Mouse (Mus musculus) heart, embryonic 11.5 days (tissue): ENCODE data around the gene Mcrs1. TPM values are rescaled to one million over a fixed set of nuclear protein-coding genes. Genes with fewer than 3 reads are reported as not detected.
"Not testable (repeated sequence)": the region's sequence is repeated elsewhere in the genome, so short reads cannot be mapped to it uniquely, and the experiment has no call there.

Source experiments
- ATAC-seq: fragments of 200-750 bp; cut with Nextera tagmentation; replicated peaks from 2 replicates; pipeline ENCODE4 v1.8.0; 2017; ENCODE audit warnings: moderate library complexity; ENCODE audit not compliant: insufficient number of reproducible peaks, low FRiP score, low TSS enrichment
- H3K27ac ChIP-seq: fragments of 300-500 bp; sonication (generic); 2 replicates; pipeline ENCODE4 v1.5.1; 2014; ENCODE audit warnings: mild to moderate bottlenecking, low read depth, low read length
- H3K27me3 ChIP-seq: fragments of 300-500 bp; sonication (generic); 2 replicates; pipeline ENCODE4 v1.6.1; 2014; ENCODE audit warnings: mild to moderate bottlenecking, low read length, mixed read lengths; ENCODE audit not compliant: control insufficient read depth, insufficient read depth
- H3K36me3 ChIP-seq: fragments of 300-500 bp; sonication (generic); 2 replicates; pipeline ENCODE4 v1.6.1; 2014; ENCODE audit warnings: mild to moderate bottlenecking, low read length, moderate library complexity, mixed read lengths; ENCODE audit not compliant: control insufficient read depth, insufficient read depth
- H3K4me1 ChIP-seq: fragments of 300-500 bp; sonication (generic); 2 replicates; pipeline ENCODE4 v1.6.1; 2014; ENCODE audit warnings: low read length; ENCODE audit not compliant: control insufficient read depth, insufficient read depth
- H3K4me2 ChIP-seq: fragments of 300-500 bp; sonication (generic); 2 replicates; pipeline ENCODE4 v1.6.1; 2014; ENCODE audit warnings: mild to moderate bottlenecking, moderate library complexity
- H3K4me3 ChIP-seq: fragments of 300-500 bp; sonication (generic); 2 replicates; pipeline ENCODE4 v1.5.1; 2014; ENCODE audit warnings: low read depth, low read length
- H3K9ac ChIP-seq: fragments of 300-500 bp; sonication (generic); 2 replicates; pipeline ENCODE4 v1.6.1; 2014; ENCODE audit warnings: mild to moderate bottlenecking, low read depth, low read length, moderate library complexity
- H3K9me3 ChIP-seq: fragments of 300-500 bp; sonication (generic); replicated peaks from 2 replicates; pipeline ENCODE4 v1.6.1; 2016; ENCODE audit warnings: low read length; ENCODE audit not compliant: control insufficient read depth
- WGBS: fragments of 180-500 bp; shearing (Covaris S2); extraction: QIAGEN DNeasy Blood & Tissue Kit; methylation state at CpG from one replicate; pipeline ENCODE4 v1.1.7; 2014; ENCODE audit not compliant: insufficient replicate concordance; 5-methylcytosine and 5-hydroxymethylcytosine counted together
- polyA plus RNA-seq: library from polyadenylated mRNA; unstranded; fragments of >200 nt; fragmentation: Nextera tagmentation; extraction: Ambion mirVana; gene quantifications from 2 replicates; pipeline ENCODE4 v1.2.1, GENCODE M21; 2014

The Mcrs1 gene
- polyA plus RNA-seq, 1 experiment from 2014 or later = 154 TPM

DNA sequence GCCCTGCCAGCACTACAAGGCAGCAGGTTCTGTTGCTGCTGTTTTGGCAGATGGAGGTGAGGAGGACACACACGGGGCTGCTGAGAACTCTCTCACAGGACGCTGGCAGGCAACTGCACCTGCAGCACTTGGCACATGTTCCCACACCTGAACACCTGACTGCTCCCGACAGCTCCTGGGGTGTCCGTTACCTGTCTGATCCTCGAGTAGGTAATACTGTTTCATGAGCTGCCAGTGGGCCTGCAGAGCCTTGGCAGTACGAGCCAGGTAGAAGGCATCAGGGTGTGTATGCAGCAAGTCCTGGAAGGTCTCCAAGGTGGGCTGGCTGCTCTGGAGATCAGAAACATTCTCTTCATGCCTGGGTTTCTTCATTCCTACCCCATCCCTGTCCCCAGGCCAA lies 5.0 kb downstream of the Mcrs1 start:
- H3K36me3 ChIP-seq = peaks cover 23% of the 10 kb centered on the region
- H3K9ac ChIP-seq = not testable (repeated sequence)

DNA sequence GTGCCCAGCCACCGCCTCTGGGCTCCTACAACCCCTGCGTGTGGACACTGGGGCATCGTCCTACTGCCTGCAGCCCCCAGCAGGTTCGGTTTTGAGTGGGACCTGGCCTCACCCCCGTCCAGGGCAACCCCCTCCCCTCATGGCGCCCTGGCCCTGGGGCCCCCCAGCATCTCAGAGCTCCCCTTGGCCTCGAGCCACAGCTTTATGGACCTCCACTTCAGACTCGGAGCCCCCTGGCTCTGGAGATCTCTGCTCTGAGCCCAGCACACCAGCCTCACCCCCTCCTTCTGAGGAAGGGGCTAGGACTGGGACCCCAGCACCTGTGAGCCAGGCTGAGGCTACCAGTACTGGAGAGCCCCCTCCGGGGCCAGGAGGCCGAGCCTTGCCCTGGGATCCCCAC lies 9.7 kb downstream of the Mcrs1 start:
- Histone ChIP-seq H3K4me2 (no peak overlapping the region), H3K27me3 (no peaks in the 10 kb centered on the region), H3K9ac (no peak overlapping the region), H3K9me3 (no peaks in the 10 kb centered on the region), H3K36me3 (peaks cover 19% of the 10 kb centered on the region), H3K4me1 (no peaks in the 10 kb centered on the region; the same call in 1 of the 2 replicates), H3K27ac (no peak overlapping the region), H3K4me3 (no peak overlapping the region)
- ATAC-seq = no peak; the same call in 1 of the 2 replicates
- WGBS = 92% methylated on average over 10 of the region's 10 CpGs

More for the DNA sequence above, 5.0 kb downstream of the Mcrs1 start:
- H3K27me3 ChIP-seq, H3K4me2 ChIP-seq, H3K4me3 ChIP-seq, H3K9me3 ChIP-seq, H3K27ac ChIP-seq, ATAC-seq: not testable (repeated sequence)
- WGBS = 89% methylated on average over 6 of the region's 6 CpGs
- peaks cover 29% of the 10 kb centered on the region for H3K4me1 ChIP-seq

DNA sequence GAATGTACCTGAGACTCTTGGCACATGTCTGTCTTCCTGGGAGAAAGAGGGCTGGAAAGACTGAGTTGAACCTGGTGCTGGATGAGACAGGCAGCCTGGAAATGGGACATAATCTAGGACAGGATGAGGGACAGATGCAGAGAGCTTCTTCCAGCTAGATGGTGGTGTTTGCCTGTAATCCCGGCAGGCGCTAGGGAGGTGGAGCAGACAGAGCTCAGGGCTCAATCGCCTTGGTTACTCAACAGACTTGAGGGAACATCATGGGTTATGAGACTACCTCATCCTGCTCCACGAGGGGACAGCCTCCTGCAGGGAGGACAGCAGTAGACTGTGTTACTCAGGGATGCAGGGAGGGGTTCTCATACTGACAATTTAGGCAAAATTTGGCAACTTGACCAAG lies 10.5 kb downstream of the Mcrs1 start:
- Histone ChIP-seq H3K4me1 (no peaks in the 10 kb centered on the region; the same call in 1 of the 2 replicates), H3K4me3 (no peak overlapping the region), H3K27ac (no peak overlapping the region), H3K9ac (no peak overlapping the region), H3K9me3 (no peaks in the 10 kb centered on the region), H3K27me3 (no peaks in the 10 kb centered on the region), H3K4me2 (no peak overlapping the region), H3K36me3 (peaks cover 19% of the 10 kb centered on the region)
- 66% methylated on average over 4 of the region's 4 CpGs for WGBS
- no peak for ATAC-seq

DNA sequence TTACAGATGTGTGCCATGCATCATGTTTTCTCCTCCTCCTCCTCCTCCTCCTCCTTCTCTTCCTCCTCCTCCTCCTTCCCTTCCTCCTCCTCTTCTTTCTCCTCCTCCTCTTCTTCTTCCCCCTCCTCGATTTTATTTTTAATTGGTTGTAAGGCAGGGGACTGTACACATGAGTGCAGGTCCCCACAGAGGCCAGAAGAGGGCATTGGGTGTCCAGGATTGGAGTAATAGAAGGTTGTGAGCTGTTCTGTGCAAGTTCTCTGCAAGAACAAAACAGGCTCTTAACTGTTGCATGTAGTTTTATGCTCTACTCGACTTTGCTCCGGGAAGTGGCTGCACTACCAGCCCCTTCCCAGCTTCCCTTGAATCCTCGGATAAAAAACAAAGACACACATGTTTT lies 11.6 kb downstream of the Mcrs1 start:
- Histone ChIP-seq H3K27me3 (no peaks in the 10 kb centered on the region), H3K36me3 (peaks cover 16% of the 10 kb centered on the region), H3K4me3 (no peak overlapping the region), H3K9ac (no peak overlapping the region), H3K27ac (no peak overlapping the region), H3K4me1 (no peaks in the 10 kb centered on the region; the same call in 1 of the 2 replicates), H3K9me3 (no peaks in the 10 kb centered on the region), H3K4me2 (no peak overlapping the region)
- no peak for ATAC-seq
- 68% methylated on average over 4 of the region's 4 CpGs for WGBS

DNA sequence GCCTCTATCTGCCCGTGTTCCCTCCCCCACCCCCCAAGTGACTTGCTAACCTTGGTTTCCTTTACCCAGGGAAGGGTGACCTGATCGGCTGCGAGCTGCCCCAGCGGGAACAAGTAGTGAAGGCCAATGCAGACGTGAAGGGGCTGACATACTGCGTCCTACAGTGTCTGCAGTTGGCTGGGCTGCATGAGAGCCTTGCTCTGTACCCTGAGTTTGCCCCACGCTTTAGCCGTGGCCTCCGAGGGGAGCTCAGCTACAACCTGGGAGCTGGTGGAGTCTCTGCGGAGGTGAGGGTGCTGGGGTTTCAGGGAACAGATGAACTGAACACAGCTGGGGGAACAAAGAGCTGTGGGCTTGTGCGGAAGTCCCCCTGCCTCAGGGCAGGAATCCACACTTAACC lies 13.8 kb downstream of the Mcrs1 start:
- Histone ChIP-seq H3K27me3 (peaks cover 8% of the 10 kb centered on the region), H3K4me2 (no peak overlapping the region), H3K9me3 (no peaks in the 10 kb centered on the region), H3K36me3 (peaks cover 5% of the 10 kb centered on the region), H3K4me3 (no peak overlapping the region), H3K4me1 (peaks cover 4% of the 10 kb centered on the region; the same call in 1 of the 2 replicates), H3K27ac (no peak overlapping the region), H3K9ac (no peak overlapping the region)
- 54% methylated on average over 11 of the region's 11 CpGs for WGBS
- no peak for ATAC-seq

DNA sequence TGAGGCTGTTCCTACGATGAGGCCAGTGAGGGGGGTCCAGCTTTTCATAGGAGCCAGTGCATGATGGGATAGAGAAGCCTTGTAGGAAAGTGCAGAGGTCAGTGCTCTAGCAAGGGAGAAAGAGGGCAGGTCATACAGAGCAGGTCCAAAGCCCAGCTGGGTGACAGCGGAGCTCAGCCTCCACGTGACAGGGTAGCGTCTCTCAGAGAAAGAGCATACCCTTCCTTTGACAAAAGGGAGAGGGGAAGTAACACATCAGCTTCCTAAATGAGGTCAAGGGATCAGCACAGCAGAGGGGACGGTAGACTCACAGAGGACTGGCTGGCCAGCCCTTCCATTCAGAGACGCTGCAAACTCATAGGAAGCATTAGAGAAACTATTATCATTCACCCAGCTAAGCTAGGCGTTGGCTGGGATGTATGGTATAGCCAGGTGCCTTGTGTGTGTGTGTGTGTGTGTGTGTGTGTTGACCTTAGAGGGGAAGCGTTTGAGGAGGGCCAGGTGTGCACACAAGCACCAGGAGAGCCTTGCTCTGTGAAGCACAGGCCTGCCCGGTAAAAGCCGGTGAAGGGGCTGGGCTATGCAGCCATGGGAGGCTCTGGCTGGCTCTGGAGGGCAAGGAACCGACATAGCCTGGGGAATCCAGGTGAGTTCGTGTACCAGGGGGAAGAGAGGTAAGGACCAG lies 17.3 kb downstream of the Mcrs1 start:
- no peak overlapping the region for H3K4me2 ChIP-seq

DNA sequence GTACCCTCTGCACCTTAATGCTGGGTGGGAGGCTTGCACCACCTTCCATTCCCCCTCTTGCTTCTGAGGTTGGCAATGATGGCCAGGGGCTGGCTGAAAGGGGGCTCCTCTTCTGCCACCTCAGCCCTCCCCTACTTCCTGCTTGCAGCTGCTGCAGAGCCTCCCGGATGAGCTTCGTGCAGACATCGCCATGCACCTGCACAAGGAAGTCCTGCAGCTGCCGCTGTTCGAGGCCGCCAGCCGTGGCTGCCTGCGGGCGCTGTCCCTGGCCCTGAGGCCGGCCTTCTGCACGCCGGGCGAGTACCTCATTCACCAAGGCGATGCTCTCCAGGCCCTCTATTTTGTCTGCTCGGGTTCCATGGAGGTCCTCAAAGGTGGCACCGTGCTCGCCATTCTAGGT lies 18.0 kb downstream of the Mcrs1 start:
- no peak overlapping the region for H3K4me2 ChIP-seq
- H3K4me1 ChIP-seq = peaks cover 4% of the 10 kb centered on the region; the same call in 1 of the 2 replicates
- H3K4me3 ChIP-seq = no peak overlapping the region
- H3K27me3 ChIP-seq = peaks cover 41% of the 10 kb centered on the region
- ATAC-seq = no peak
- H3K36me3 ChIP-seq = no peaks in the 10 kb centered on the region
- no peak overlapping the region for H3K9ac ChIP-seq
- H3K9me3 ChIP-seq = no peaks in the 10 kb centered on the region
- 63% methylated on average over 17 of the region's 17 CpGs for WGBS
- H3K27ac ChIP-seq = no peak overlapping the region

More for the DNA sequence above, 17.3 kb downstream of the Mcrs1 start:
- peaks cover 34% of the 10 kb centered on the region for H3K27me3 ChIP-seq
- H3K9ac ChIP-seq = no peak overlapping the region
- WGBS = 51% methylated on average over 12 of the region's 12 CpGs
- no peaks in the 10 kb centered on the region for H3K9me3 ChIP-seq
- no peak overlapping the region for H3K27ac ChIP-seq
- no peak for ATAC-seq
- no peak overlapping the region for H3K4me3 ChIP-seq
- peaks cover 4% of the 10 kb centered on the region; the same call in 1 of the 2 replicates for H3K4me1 ChIP-seq
- H3K36me3 ChIP-seq = no peaks in the 10 kb centered on the region

DNA sequence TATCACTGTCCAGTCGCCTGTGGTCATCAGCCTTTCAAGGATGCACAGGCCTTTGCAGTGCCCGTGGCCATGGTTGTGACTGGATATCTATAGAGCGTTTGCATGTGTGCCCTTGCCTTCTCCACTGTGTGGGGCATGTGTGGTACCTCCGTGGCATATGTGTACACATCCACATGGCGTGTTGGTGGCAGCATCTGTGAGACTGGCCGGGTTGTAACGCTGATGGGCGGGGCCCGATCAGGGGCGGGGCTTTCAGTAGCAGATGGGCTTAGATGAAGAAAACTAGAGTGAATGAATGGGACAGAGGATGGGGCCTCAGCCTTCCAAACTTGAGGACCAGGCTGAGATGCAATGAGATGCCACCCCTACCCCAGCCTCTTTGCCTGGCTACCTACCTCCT lies 19.8 kb downstream of the Mcrs1 start:
- no peak overlapping the region for H3K4me2 ChIP-seq
- peaks cover 56% of the 10 kb centered on the region for H3K27me3 ChIP-seq
- WGBS = 74% methylated on average over 10 of the region's 10 CpGs
- H3K9ac ChIP-seq = no peak overlapping the region
- ATAC-seq = no peak
- H3K9me3 ChIP-seq = no peaks in the 10 kb centered on the region
- no peak overlapping the region for H3K27ac ChIP-seq
- H3K4me1 ChIP-seq = peaks cover 4% of the 10 kb centered on the region; the same call in 1 of the 2 replicates
- H3K36me3 ChIP-seq = no peaks in the 10 kb centered on the region
- no peak overlapping the region for H3K4me3 ChIP-seq

DNA sequence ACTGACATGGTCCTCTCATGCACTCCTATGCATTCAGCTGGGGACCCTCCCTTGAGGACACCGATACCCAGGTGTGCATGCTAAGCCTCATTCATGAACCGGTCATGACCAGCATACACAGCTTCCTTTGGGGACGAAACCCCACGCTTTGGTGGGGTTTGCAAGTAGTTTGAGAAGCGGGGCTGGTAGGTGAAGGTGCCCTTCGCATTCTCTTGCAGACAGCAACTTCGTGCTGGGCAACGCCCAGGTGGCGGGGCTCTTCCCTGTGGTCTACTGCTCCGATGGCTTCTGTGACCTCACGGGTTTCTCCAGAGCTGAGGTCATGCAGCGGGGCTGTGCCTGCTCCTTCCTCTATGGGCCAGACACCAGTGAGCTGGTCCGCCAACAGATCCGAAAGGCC lies 25.7 kb downstream of the Mcrs1 start:
- no peak overlapping the region for H3K4me2 ChIP-seq
- H3K27me3 ChIP-seq = peaks cover 93% of the 10 kb centered on the region
- H3K27ac ChIP-seq = no peak overlapping the region
- H3K4me3 ChIP-seq = no peak overlapping the region
- no peak overlapping the region for H3K9ac ChIP-seq
- ATAC-seq = no peak
- no peaks in the 10 kb centered on the region for H3K9me3 ChIP-seq
- WGBS = 23% methylated on average over 14 of the region's 14 CpGs
- peaks cover 28% of the 10 kb centered on the region for H3K4me1 ChIP-seq
- no peaks in the 10 kb centered on the region for H3K36me3 ChIP-seq
